Mouse (Mus musculus) heart, adult 10 weeks (tissue): Measurements from ENCODE around the gene Pnma3. TPM values are rescaled to one million over a fixed set of nuclear protein-coding genes. Genes with fewer than 3 reads are reported as not detected.

ENCODE experiments used
- polyA plus RNA-seq: library from polyadenylated mRNA; stranded (reverse); fragments of 350-450 nt; fragmentation: Illumina TruSeq; extraction: RNeasy Lipid Tissue Mini Kit (QIAGEN cat#74804); gene quantifications from one replicate; pipeline ENCODE4 v1.2.3, GENCODE M21; 2014; ENCODE audit warnings: low read depth, low replicate concordance

The Pnma3 gene
- polyA plus RNA-seq, result not detected

GRCm38 (mm10) chrX:73064415-73064793 is at the start of gene Pnma3:
Pnma3 (plus strand) TSS chrX:73064787.

GRCm38 (mm10) chrX:73037003-73037402 is 27.6 kb upstream of the Pnma3 start, which contains the start of gene Pnma5:
Pnma5 (minus strand) TSS chrX:73037103.

GRCm38 (mm10) chrX:73082267-73083055 is 17.9 kb downstream of the Pnma3 start, which contains the start of gene Xlr4a:
Xlr4a (minus strand) TSS chrX:73082478.

GRCm38 (mm10) chrX:73096941-73097508 is 32.4 kb downstream of the Pnma3 start, which contains the start of gene Xlr3a:
Xlr3a (minus strand) TSS chrX:73097095.

GRCm38 (mm10) chrX:73116747-73117146 is 52.2 kb downstream of the Pnma3 start, which contains the start of gene Gm14685:
Gm14685 (plus strand) TSS chrX:73117047.

Other genes starting within 250 kb of the Pnma3 start
- gene Gabrq, start 239.6 kb upstream of the Pnma3 start, polyA plus RNA-seq, result 0.31 TPM
- gene Cetn2, start 146.4 kb upstream of the Pnma3 start, polyA plus RNA-seq, result 36.7 TPM
- 6.7 TPM for gene Nsdhl, start 146.2 kb upstream of the Pnma3 start, polyA plus RNA-seq
- 2.2 TPM for gene Zfp185, start 77.4 kb upstream of the Pnma3 start, polyA plus RNA-seq
- not detected for gene Pnma5, start 27.7 kb upstream of the Pnma3 start, polyA plus RNA-seq
- not detected for gene Xlr4a, start 17.7 kb downstream of the Pnma3 start, polyA plus RNA-seq
- 0.71 TPM for gene Xlr3a, start 32.3 kb downstream of the Pnma3 start, polyA plus RNA-seq
- not detected for gene Gm14685, start 52.3 kb downstream of the Pnma3 start, polyA plus RNA-seq
- not detected for gene Xlr5b, start 84.0 kb downstream of the Pnma3 start, polyA plus RNA-seq
- gene DXBay18, start 84.7 kb downstream of the Pnma3 start, polyA plus RNA-seq, result not detected
- gene Spin2d, start 112.2 kb downstream of the Pnma3 start, polyA plus RNA-seq, result not detected
- gene Xlr3b, start 127.4 kb downstream of the Pnma3 start, polyA plus RNA-seq, result 0.76 TPM
- gene Xlr4b, start 149.5 kb downstream of the Pnma3 start, polyA plus RNA-seq, result 0.50 TPM
- 4.1 TPM for gene F8a, start 163.5 kb downstream of the Pnma3 start, polyA plus RNA-seq
- gene Xlr4c, start 178.3 kb downstream of the Pnma3 start, polyA plus RNA-seq, result not detected
- not detected for gene Xlr3c, start 200.6 kb downstream of the Pnma3 start, polyA plus RNA-seq
- not detected for gene Xlr5a, start 228.2 kb downstream of the Pnma3 start, polyA plus RNA-seq
- not detected for gene Xlr5c, start 228.2 kb downstream of the Pnma3 start, polyA plus RNA-seq